Mouse (Mus musculus) forebrain, embryonic 11.5 days (tissue): Measurements from ENCODE around the gene Slc31a1. TPM values are rescaled to one million over a fixed set of nuclear protein-coding genes. Genes with fewer than 3 reads are reported as not detected.

Source experiments
- ATAC-seq: fragments of 200-750 bp; cut with Nextera tagmentation; replicated peaks from 2 replicates; pipeline ENCODE4 v1.8.0; 2017; ENCODE audit warnings: moderate TSS enrichment; ENCODE audit not compliant: low FRiP score
- DNase-seq: peaks from one replicate; pipeline ENCODE4 v3.0.0-alpha.2; 2017; ENCODE audit warnings: low spot score
- H3K27ac ChIP-seq: fragments of 300-500 bp; sonication (generic); 2 replicates; pipeline ENCODE4 v1.5.1; 2014; ENCODE audit warnings: low read depth, low read length
- H3K27me3 ChIP-seq: fragments of 300-500 bp; sonication (generic); 2 replicates; pipeline ENCODE4 v1.6.1; 2014; ENCODE audit warnings: mild to moderate bottlenecking, low read length, mixed read lengths; ENCODE audit not compliant: control insufficient read depth, insufficient read depth
- H3K36me3 ChIP-seq: fragments of 300-500 bp; sonication (generic); 2 replicates; pipeline ENCODE4 v1.6.1; 2014; ENCODE audit warnings: mild to moderate bottlenecking, low read length, moderate library complexity, mixed read lengths; ENCODE audit not compliant: control insufficient read depth, insufficient read depth
- H3K4me1 ChIP-seq: fragments of 300-500 bp; sonication (generic); replicated peaks from 2 replicates; pipeline ENCODE4 v1.6.1; 2014; ENCODE audit warnings: low read length, mixed read lengths; ENCODE audit not compliant: control insufficient read depth, insufficient read depth
- H3K4me2 ChIP-seq: fragments of 300-500 bp; sonication (generic); 2 replicates; pipeline ENCODE4 v1.6.1; 2014; ENCODE audit warnings: low read depth, mild to moderate bottlenecking, low read length, moderate library complexity, mixed read lengths; ENCODE audit not compliant: severe bottlenecking
- H3K4me3 ChIP-seq: fragments of 300-500 bp; sonication (generic); 2 replicates; pipeline ENCODE4 v1.5.1; 2014; ENCODE audit warnings: low read depth, low read length
- H3K9ac ChIP-seq: fragments of 300-500 bp; sonication (generic); 2 replicates; pipeline ENCODE4 v1.6.1; 2014; ENCODE audit warnings: low read length
- H3K9me3 ChIP-seq: fragments of 300-500 bp; sonication (generic); 2 replicates; pipeline ENCODE4 v1.6.1; 2016; ENCODE audit warnings: low read length, mixed read lengths; ENCODE audit not compliant: control insufficient read depth
- WGBS: fragments of 180-500 bp; shearing (Covaris S2); extraction: QIAGEN DNeasy Blood & Tissue Kit; methylation state at CpG from one replicate; pipeline ENCODE4 v1.1.7; 2014; 5-methylcytosine and 5-hydroxymethylcytosine counted together
- polyA plus RNA-seq: library from polyadenylated mRNA; unstranded; fragments of >200 nt; fragmentation: Nextera tagmentation; extraction: Ambion mirVana; gene quantifications from 2 replicates; pipeline ENCODE4 v1.2.1, GENCODE M21; 2014

Gene Slc31a1
- polyA plus RNA-seq, 1 experiment from 2014 or later = 49.9 TPM

- no peak overlapping the region for H3K9ac ChIP-seq
- H3K36me3 ChIP-seq = no peaks in the 10 kb centered on the region
- ATAC-seq (no peak), DNase-seq (no peak)
- no peak overlapping the region for H3K4me3 ChIP-seq
- no peak overlapping the region for H3K27ac ChIP-seq
- H3K9me3 ChIP-seq = no peaks in the 10 kb centered on the region
- WGBS = 85% methylated on average over 3 of the region's 3 CpGs
- no peaks in the 10 kb centered on the region for H3K4me1 ChIP-seq
- H3K4me2 ChIP-seq = no peak overlapping the region
- H3K27me3 ChIP-seq = no peaks in the 10 kb centered on the region
Observed at GRCm38 (mm10) chr4:62437256-62437778, 76.8 kb downstream of the Slc31a1 start.

- no peak for ATAC-seq
- Histone ChIP-seq H3K27ac (no peak overlapping the region), H3K9ac (no peak overlapping the region), H3K4me2 (no peak overlapping the region), H3K36me3 (no peaks in the 10 kb centered on the region), H3K4me3 (no peak overlapping the region), H3K4me1 (no peaks in the 10 kb centered on the region), H3K9me3 (no peaks in the 10 kb centered on the region), H3K27me3 (no peaks in the 10 kb centered on the region)
- whole genome bisulfite sequencing = 84% methylated on average over 7 of the region's 7 CpGs
- no peak for DNase-seq
Observed at GRCm38 (mm10) chr4:62437871-62438270, 77.3 kb downstream of the Slc31a1 start.

- Histone ChIP-seq H3K27me3 (no peaks in the 10 kb centered on the region), H3K4me3 (no peak overlapping the region), H3K9me3 (no peaks in the 10 kb centered on the region), H3K9ac (no peak overlapping the region), H3K4me2 (no peak overlapping the region), H3K27ac (no peak overlapping the region), H3K4me1 (no peaks in the 10 kb centered on the region), H3K36me3 (no peaks in the 10 kb centered on the region)
- DNase-seq (no peak), ATAC-seq (no peak)
- WGBS = 70% methylated on average over 4 of the region's 4 CpGs
Observed at GRCm38 (mm10) chr4:62439793-62440192, 79.3 kb downstream of the Slc31a1 start.

- Histone ChIP-seq H3K27ac (no peak overlapping the region), H3K9me3 (no peaks in the 10 kb centered on the region), H3K9ac (no peak overlapping the region), H3K36me3 (no peaks in the 10 kb centered on the region), H3K4me3 (no peak overlapping the region), H3K27me3 (no peaks in the 10 kb centered on the region), H3K4me2 (no peak overlapping the region), H3K4me1 (no peaks in the 10 kb centered on the region)
- no peak for DNase-seq
- 77% methylated on average over 4 of the region's 4 CpGs for WGBS
- ATAC-seq = no peak
Observed at GRCm38 (mm10) chr4:62440544-62440943, 80.0 kb downstream of the Slc31a1 start.

- H3K27me3 ChIP-seq = no peaks in the 10 kb centered on the region
- ATAC-seq (no peak), DNase-seq (no peak)
- 80% methylated on average over 4 of the region's 4 CpGs for WGBS
- H3K4me3 ChIP-seq = no peak overlapping the region
- H3K9me3 ChIP-seq = no peaks in the 10 kb centered on the region
- no peak overlapping the region for H3K4me2 ChIP-seq
- H3K27ac ChIP-seq = no peak overlapping the region
- no peaks in the 10 kb centered on the region for H3K36me3 ChIP-seq
- H3K9ac ChIP-seq = no peak overlapping the region
- H3K4me1 ChIP-seq = no peaks in the 10 kb centered on the region
Observed at GRCm38 (mm10) chr4:62440986-62441385, 80.5 kb downstream of the Slc31a1 start.

Other genes starting within 250 kb of the Slc31a1 start
- not detected in 2 replicates for gene Mup21, start 209.9 kb upstream of the Slc31a1 start, polyA plus RNA-seq
- 26.3 and 28.7 TPM in 2 replicates for gene Zfp37, start 129.7 kb upstream of the Slc31a1 start, polyA plus RNA-seq
- gene Slc31a2, start 98.2 kb upstream of the Slc31a1 start, polyA plus RNA-seq = 7.9 and 8.9 TPM in 2 replicates
- 18.5 and 23.4 TPM in 2 replicates for gene Fkbp15, start 179 bp upstream of the Slc31a1 start, polyA plus RNA-seq
- 185 and 190 TPM in 2 replicates for gene Cdc26, start 47.9 kb downstream of the Slc31a1 start, polyA plus RNA-seq
- 34.9 and 35.7 TPM in 2 replicates for gene Prpf4, start 48.1 kb downstream of the Slc31a1 start, polyA plus RNA-seq
- not detected in 2 replicates for gene Rnf183, start 74.5 kb downstream of the Slc31a1 start, polyA plus RNA-seq
- gene Wdr31, start 110.2 kb downstream of the Slc31a1 start, polyA plus RNA-seq = 11.5 and 14.3 TPM in 2 replicates
- 0.96 and 0.98 TPM in 2 replicates for gene Bspry, start 119.3 kb downstream of the Slc31a1 start, polyA plus RNA-seq
- 9.1 and 10.1 TPM in 2 replicates for gene Hdhd3, start 142.7 kb downstream of the Slc31a1 start, polyA plus RNA-seq
- 89.3 and 98.2 TPM in 2 replicates for gene Alad, start 159.2 kb downstream of the Slc31a1 start, polyA plus RNA-seq
- 132 and 135 TPM in 2 replicates for gene Pole3, start 164.3 kb downstream of the Slc31a1 start, polyA plus RNA-seq
- 1.1 and 1.8 TPM in 2 replicates for gene 4933430I17Rik, start 164.6 kb downstream of the Slc31a1 start, polyA plus RNA-seq
- 33.6 and 39.7 TPM in 2 replicates for gene Rgs3, start 199.1 kb downstream of the Slc31a1 start, polyA plus RNA-seq